Mouse (Mus musculus) lung, postnatal 36 days (tissue): ENCODE results near the gene Smyd3.
"Not testable (repeated sequence)": the region's sequence is repeated elsewhere in the genome, so short reads cannot be mapped to it uniquely, and the experiment has no call there.

Experiments used
- DNase-seq: peaks from one replicate; pipeline ENCODE4 v3.0.0; 2022; ENCODE audit warnings: mixed read lengths

Gene Smyd3

DNA sequence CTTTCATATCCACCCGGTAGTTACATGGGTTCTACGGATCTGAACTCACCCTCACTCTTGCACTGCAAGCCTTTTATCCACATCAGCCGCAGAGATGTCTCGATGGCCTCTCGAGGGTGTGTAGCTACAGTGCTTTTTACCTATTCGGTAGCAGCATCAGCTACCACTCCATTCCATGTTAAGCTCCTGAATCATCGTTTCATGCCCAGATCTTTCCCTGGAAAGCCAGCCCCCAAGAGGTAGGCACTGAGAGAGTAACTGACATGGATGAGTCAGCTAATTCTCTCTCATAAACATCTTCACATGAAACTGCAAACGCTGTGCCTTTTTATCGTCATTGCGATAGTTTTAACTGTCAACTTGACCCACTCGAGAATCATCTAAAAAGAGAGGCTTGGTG lies 143.9 kb downstream of the Smyd3 start:
- DNase-seq = no peak

DNA sequence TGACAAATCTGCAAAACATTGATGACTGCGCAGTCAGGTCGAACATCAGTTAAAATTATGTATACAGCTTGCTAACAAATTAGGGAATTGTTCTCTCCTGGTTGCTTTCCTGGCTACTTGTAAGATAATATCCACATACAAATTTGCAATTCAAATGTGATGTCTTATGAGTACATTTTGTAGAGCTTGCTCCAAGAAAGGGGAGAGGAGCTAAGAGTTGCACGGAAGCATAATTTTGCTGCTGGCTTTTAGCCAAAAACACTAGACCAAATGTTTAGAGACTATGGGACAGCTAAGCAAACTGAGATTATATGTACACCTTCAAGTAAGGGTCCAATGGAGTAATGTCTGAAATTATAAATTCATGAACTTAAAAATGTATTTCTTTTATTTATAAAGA lies 146.7 kb downstream of the Smyd3 start:
- no peak for DNase-seq

GRCm38 (mm10) chr1:179368426-179369010 lies 149.3 kb downstream of the Smyd3 start:
- no peak for DNase-seq

DNA sequence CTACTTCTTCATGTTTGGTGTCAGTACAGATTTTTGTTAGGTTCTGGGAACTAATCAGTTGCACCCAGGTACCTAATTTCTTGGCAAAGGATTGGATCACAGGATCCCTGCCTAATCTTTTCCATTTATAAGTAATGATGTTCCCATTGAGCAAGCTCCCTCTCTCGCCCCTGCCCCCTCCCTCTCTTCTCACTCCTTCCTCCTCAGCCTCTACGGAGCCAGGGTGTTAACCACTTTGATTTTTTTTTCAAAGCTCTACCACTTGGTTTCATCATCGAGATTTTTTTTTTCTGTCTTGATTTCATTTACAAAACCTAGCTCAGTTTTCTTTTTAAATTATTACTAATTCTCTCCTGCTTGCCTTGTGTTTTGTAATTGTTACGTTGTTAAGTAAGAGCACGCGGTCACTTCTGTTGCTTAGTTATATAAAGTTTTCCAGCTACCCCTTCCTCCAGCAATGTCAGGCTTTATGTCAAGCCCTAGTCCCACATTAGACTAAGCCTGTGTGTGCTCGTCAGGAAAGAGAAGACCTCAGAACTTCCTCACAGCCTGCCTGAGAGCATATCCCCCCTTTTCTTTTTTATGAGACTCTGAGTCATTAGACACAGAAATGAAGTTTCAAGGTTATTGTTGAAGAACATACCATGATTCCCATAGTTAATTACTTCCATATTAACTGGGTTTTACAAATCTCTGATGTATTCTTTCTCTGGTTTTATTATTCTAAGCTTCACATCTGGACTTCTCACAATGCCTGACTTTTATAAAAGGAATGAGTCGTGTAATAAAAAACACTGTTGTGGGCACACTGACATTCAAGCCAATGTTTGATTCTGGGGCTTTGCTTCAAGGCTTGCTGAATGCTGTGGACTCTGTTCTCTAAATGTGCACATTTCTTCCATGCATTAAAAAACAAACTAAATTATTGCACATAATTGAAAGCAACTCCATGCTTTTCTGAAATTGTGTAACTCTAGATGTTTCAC lies 156.1 kb downstream of the Smyd3 start:
- DNase-seq = no peak

GRCm38 (mm10) chr1:179357111-179357510 lies 160.7 kb downstream of the Smyd3 start:
- no peak for DNase-seq

DNA sequence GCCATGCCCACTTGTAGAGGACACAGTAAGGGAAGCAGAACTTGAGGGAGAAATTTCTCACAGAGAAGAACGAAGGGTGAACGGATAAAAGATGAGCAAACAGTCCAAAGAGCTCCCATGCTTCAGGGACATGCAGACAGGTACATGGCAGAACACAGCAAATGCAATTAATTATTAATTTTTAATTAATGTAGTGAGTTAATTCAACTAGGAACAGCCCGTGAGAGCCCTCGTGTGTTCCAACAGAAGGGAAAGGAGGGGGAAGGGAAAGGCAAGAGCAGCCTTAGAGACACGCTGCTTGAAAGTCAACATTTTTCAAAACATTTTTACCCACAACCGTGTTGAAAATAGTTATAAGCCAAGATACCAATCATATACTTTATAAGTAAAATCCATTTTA lies 163.6 kb downstream of the Smyd3 start:
- DNase-seq = no peak

- DNase-seq = no peak
These were observed 172.4 kb downstream of the Smyd3 start for GRCm38 (mm10) chr1:179345318-179345925.

DNA sequence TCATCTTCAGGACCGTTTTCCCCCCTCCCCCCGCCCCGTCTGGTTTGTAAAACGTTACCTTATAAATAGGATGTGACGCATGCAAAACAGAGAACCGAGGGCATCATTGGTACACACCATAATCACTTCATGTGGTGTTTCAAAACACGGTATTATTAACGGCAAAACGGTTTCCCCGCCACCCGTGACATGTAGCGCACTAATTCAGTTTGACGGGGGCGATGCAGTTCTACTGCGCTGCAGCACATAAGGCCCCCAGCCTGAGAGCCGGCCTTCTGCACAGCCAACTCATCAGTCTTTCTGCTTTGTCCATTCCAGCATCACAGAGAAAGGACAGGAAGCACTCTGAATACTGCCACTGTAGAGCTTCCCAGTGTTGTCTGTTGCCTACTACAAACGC lies 174.4 kb downstream of the Smyd3 start:
- no peak for DNase-seq

GRCm38 (mm10) chr1:179341589-179341988 lies 176.3 kb downstream of the Smyd3 start:
- DNase-seq = no peak

DNA sequence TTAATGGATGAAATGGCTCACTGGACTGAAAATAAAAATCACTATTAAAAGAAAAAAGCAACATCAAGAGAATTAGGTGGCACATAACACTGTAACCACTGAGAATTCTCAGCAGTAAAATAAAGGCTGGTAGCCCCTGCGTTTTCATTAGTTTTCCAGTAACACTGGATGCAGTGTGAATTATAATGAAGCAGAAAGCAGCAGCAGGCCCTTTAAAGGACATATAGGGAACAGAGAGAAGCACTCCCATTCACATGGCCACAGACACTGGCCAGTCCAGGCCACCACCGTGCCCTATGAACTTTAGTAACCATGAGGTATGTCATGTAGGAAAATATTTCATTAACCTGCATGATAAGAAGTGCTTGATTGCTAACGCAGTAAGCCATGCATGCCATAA lies 178.8 kb downstream of the Smyd3 start:
- DNase-seq = no peak

DNA sequence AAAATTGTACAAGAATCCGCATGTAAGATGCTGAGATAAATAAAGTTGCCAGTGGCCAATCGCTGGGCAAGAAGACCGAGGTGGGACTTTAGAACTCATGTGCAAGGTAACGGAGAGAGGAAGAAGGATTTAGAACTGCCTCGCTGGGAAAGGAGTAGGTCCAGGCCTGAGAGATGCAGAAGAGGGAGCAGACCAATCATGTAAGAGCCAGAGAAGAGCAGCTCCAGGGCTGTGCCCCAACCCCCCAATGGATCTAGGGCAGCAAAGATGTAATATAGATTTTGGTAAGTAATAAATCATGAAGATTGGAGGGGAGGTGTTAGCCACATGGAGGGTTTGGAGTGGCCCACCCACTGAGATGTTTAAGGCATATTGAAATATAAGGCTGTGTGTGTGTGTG lies 180.3 kb downstream of the Smyd3 start:
- no peak for DNase-seq

DNA sequence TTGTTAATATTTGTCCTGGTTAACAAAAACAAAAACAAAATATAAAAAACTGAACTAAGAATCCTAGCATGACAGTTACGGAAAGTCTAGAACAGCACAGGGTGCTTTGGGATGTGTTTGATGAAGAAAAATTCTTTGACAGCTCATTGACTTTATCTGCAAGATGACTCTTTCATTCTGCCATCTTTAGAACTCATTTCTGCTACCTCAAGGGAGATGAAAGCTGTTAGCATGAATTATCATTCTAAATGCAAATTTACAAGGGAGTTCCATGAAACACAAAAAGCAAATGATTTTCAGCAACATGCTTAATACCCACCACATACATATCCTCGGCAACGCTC lies 190.9 kb downstream of the Smyd3 start:
- no peak for DNase-seq

GRCm38 (mm10) chr1:179326262-179326964 lies 191.4 kb downstream of the Smyd3 start:
- no peak for DNase-seq

- no peak for DNase-seq
These were observed 193.6 kb downstream of the Smyd3 start for GRCm38 (mm10) chr1:179324271-179324670.

DNA sequence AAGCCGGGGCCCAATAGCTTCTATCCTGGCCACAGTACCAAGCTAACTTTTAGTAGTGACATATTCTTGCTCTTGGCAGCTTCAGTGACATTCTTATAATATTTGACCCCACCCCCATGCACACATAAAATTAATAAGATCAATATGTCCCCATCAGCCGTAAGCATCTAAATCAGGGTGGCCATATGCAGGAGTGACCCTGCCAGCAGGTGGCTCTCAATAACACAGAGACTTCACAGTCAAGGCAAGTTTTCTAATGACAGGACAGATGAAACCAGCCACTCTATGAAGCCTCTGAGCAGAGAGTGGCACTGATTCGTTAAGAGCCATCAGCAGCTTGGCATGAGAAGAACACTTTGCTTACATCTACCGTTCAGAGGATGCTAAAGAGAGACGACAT lies 204.2 kb downstream of the Smyd3 start:
- DNase-seq = no peak

GRCm38 (mm10) chr1:179309487-179309886 lies 208.4 kb downstream of the Smyd3 start:
- DNase-seq = no peak

DNA sequence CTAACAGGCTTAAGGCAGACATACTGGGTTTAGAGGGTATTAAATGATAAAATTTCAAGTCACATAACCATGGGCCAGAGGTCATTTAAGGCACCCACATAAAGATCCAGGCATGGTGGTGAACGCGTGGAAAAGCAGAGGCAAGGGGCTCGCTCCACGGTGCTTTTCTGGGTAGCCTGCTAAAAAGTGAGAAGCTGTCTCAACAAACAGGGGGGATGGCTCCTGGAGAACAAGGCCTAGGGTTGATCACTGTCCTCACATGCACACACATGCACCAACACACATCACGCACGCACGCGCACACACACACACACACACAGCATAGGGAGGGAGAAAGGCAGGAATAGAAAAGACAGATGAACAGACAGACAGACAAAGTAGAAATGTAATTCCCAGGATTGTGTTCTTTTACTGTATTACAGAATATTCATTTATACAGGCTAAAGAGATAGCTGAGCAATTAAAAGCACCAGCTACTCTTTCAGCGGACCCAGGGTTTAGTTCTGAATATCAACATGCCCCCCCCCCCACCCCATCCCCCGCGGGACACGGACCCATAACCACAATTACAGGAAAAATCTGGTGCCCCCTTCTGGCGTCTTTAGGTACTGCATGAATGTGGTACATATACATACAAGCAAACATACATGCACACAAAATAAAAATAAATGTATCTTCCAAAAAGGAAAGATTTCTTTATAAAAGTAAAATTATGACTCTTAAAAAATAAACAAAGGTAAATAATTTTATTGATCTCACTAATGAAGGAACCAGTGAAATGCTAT lies 215.2 kb downstream of the Smyd3 start:
- no peak for DNase-seq

DNA sequence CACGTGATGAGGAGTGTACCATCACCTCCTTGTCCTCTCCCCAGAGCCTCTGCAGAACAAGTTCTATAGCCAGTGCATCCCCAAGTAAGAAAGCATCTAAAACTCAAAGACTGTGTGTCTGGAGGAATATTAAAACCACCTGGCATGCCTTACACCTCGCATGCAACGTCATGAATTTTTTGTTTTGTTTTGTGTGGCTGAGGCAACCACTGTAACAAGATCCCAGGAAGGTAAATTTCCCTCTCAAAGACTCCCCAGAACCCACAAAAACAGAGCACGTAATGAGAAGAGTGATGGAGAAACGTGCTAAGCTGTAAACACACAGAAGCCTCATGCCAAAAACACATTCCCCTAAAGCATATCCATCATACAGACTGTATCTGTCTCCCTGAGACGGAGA lies 222.2 kb downstream of the Smyd3 start:
- DNase-seq = no peak

GRCm38 (mm10) chr1:179293772-179294353 lies 224.0 kb downstream of the Smyd3 start:
- DNase-seq = no peak

- DNase-seq = not testable (repeated sequence)
These were observed 227.7 kb downstream of the Smyd3 start for GRCm38 (mm10) chr1:179290181-179290580.

DNA sequence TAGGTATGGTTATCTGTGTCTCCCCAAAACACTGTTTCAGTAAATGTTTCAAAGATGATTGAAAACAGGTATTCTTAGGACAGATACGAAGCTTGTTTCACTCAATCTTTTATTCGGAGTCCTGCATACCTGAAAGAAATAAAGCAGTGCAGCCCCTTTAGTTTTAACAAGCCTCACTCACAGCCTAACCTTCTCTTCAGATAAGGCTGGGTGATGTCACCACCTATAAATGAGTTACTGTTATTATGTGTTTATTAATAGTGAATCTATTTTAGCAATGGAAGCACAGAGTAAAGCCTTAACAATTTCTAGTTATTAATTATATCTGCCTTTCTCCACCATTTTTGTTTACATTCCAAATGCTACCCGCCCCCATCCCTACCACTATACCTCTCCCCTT lies 228.1 kb downstream of the Smyd3 start:
- DNase-seq = no peak

DNA sequence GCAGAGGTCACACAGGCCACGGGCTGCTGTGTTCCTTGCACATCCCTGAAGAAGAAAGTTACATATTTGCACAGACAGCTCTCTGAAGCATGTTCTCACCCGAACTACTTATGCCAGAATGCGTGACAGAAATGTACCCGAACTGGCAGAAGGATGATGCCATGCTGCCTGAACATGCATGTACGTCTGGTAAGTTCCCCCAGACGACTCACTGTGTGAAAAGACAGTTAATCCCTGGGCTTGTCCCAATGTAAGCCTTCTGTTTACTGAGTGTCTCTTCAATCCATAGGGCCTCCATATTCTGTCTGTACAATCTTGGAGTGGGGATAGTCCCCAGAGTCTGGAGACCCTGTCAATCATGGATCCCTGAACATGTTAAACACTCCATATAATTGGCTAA lies 231.1 kb downstream of the Smyd3 start:
- DNase-seq = no peak
